Mouse (Mus musculus): Measurements from ENCODE around the gene Zbed5. TPM values are rescaled to one million over a fixed set of nuclear protein-coding genes. Genes with fewer than 3 reads are reported as not detected.
"Not testable (repeated sequence)": the region's sequence is repeated elsewhere in the genome, so short reads cannot be mapped to it uniquely, and the experiment has no call there.

Gene Zbed5
- polyA plus RNA-seq, 1 experiment, result 5.6 TPM

- no peak overlapping the region for H3K4me3 ChIP-seq (ENCODE audit: insufficient read depth, low read length)
- no peaks in the 10 kb centered on the region for H3K4me1 ChIP-seq (ENCODE audit: control insufficient read depth, insufficient read depth, low read length)
- no peak overlapping the region for H3K27ac ChIP-seq (ENCODE audit: insufficient read depth, low read length)
- TF ChIP-seq POLR2A (IDR thresholded peaks at IDR 0.05; ENCODE audit: extremely low read depth, insufficient read depth, low read length), result no peak
- no peak for TF ChIP-seq CTCF (IDR thresholded peaks at IDR 0.05; ENCODE audit: extremely low read depth, insufficient read depth, low read length)
Observed at GRCm38 (mm10) chr5:129924820-129925452, 29.4 kb downstream of the Zbed5 start.

DNA sequence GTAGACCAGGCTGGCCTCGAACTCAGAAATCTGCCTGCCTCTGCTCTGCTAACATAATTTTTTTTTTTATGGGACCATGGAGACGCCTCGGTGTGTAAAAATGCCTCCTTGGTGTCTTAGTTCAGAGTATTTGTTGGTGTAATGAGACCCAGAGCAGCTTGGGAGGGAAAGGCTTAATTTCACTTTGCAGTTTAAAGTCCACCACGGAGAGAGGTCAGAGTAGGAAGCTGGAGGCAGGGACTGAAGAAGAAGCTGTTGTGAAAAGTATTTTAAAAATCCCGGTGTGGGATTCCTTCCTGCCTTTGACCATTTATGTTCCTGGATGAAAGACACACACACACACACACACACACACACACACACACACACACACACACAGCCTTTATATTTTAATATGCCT, 30.4 kb downstream of the Zbed5 start:
- no peak for TF ChIP-seq CTCF (IDR thresholded peaks at IDR 0.05; ENCODE audit: extremely low read depth, insufficient read depth, low read length)
- no peak for TF ChIP-seq POLR2A (IDR thresholded peaks at IDR 0.05; ENCODE audit: extremely low read depth, insufficient read depth, low read length)
- Histone ChIP-seq H3K4me3 (ENCODE audit: insufficient read depth, low read length) (no peak overlapping the region), H3K4me1 (ENCODE audit: control insufficient read depth, insufficient read depth, low read length) (no peaks in the 10 kb centered on the region), H3K27ac (ENCODE audit: insufficient read depth, low read length) (no peak overlapping the region)

DNA sequence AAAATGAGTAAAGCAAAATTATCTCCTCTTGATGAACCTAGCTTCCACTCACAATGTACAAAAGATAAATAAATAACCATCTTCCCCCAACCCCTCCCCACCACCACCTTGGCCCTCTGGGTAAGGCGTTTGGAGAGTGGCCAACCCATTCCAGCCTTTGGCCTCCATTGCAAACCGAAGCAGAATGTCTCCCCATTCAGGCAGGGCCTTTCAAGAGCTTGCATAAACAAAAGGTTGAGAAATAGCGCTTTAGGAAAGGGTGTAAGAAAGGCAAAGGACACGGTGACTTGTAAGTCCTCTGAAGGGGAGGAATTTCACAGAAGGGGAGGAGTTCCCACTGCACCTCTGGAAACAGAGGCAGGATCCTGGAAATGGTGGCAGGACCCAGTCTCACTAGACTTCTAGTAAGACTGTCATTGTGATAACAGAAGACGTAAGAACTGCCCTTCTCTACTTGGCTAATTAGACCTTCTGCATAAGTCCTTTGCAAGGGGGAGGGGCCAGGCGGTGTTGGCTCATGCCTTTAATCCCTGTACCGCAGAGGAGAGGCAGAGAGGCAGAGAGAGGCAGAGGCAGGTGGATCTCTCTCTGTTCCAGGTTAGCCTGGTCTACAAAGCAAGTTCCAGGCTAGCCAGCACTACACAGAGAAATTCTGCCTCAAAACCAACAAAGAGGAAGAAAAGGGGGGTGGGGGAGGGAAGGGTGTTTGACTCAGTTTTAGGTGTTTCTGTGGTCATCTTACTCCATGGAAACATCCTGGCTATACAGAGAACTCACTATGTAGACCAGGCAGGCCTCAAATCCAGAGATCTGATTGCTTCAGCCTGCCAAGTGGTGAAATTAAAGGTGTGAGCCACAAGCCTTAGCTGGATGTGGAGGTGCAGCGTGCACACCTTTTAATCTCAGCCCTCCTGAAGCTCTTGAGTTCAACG, 34.7 kb downstream of the Zbed5 start:
- no peak overlapping the region for H3K27ac ChIP-seq (ENCODE audit: insufficient read depth, low read length)
- H3K4me1 ChIP-seq (ENCODE audit: control insufficient read depth, insufficient read depth, low read length), result no peaks in the 10 kb centered on the region
- TF ChIP-seq CTCF (IDR thresholded peaks at IDR 0.05; ENCODE audit: extremely low read depth, insufficient read depth, low read length) (no peak), POLR2A (IDR thresholded peaks at IDR 0.05; ENCODE audit: extremely low read depth, insufficient read depth, low read length) (no peak)
- no peak overlapping the region for H3K4me3 ChIP-seq (ENCODE audit: insufficient read depth, low read length)

DNA sequence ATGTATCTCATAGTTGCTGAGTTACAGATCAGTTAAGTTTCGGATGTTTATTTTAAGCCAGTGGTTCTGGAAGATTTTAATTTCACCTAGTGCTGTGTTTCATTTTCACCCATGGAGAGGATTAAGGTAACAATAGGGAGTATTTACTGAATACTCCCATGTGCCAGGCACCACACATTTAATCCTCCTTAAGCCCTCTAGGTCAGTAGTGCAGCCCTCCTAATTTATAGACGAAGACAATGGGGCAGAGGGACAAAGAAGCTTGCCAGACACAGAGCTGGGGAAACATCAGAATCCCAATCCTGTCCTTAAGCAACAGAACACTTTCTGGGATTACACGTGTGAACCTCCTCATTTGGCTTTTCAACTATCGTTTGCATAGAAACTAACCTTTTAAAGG, 41.4 kb downstream of the Zbed5 start:
- Histone ChIP-seq H3K4me1 (ENCODE audit: control insufficient read depth, insufficient read depth, low read length) (no peaks in the 10 kb centered on the region), H3K4me3 (ENCODE audit: insufficient read depth, low read length) (no peak overlapping the region), H3K27ac (ENCODE audit: insufficient read depth, low read length) (no peak overlapping the region)
- TF ChIP-seq CTCF (IDR thresholded peaks at IDR 0.05; ENCODE audit: extremely low read depth, insufficient read depth, low read length) (no peak), POLR2A (IDR thresholded peaks at IDR 0.05; ENCODE audit: extremely low read depth, insufficient read depth, low read length) (no peak)

DNA sequence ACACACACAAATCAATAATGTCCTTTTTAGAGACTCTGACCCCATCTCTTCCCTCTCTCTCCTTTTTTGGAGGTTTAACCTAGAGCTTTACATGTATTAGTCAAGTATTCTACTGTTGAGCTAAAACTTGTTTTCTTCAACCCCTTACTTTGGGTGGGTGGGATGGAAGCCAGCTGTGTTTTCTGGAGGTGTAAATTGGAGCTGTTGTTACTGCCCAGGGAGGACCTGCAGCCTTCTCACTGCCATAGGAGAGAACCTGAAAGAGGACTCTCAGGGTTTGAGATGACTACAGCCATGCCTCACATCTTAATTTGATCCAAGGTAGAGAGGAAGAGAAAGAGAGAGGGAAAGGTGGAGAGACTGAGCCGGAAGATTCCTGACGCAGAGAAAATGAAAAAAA, 44.8 kb downstream of the Zbed5 start:
- no peak overlapping the region for H3K4me3 ChIP-seq (ENCODE audit: insufficient read depth, low read length)
- TF ChIP-seq POLR2A (IDR thresholded peaks at IDR 0.05; ENCODE audit: extremely low read depth, insufficient read depth, low read length) (no peak), CTCF (IDR thresholded peaks at IDR 0.05; ENCODE audit: extremely low read depth, insufficient read depth, low read length) (no peak)
- no peaks in the 10 kb centered on the region for H3K4me1 ChIP-seq (ENCODE audit: control insufficient read depth, insufficient read depth, low read length)
- H3K27ac ChIP-seq (ENCODE audit: insufficient read depth, low read length), result no peak overlapping the region

DNA sequence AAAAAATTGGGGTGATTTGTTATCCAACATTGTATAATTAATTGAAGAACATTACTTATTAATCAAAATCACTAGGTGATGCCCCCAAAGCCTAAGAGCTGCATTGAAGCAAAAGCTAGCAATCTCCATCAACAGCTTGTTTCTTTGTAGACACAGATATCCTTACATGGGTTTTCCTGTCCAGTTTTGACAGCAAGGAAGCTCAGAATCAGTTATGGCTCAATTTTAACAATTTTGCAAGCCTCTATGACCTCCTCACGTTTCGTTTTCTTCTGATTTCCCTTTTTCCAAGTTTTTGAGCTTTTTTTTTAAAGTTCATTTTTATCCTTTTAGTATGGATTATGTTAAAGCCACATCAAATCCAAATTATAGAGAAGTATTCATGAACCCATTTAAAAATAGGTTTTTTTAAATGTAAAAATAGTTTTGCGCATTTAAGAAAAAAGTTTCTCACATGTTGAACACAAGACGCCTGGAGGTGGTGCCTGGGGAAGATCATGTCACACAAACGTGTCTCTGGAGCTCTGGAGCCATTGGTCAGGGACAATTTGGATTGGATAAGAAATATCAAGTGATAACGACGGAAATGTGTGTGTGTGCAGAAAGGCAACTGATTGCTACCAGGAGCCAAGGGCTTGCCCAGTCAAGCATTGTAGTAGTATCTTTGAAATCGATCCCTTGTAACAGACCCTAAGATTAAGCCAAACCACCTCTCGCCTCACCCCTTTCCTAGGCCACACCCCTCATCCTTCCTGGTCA, 45.4 kb downstream of the Zbed5 start:
- Histone ChIP-seq H3K4me1 (ENCODE audit: control insufficient read depth, insufficient read depth, low read length) (no peaks in the 10 kb centered on the region), H3K27ac (ENCODE audit: insufficient read depth, low read length) (no peak overlapping the region), H3K4me3 (ENCODE audit: insufficient read depth, low read length) (peak overlapping the region; percentile 39)
- TF ChIP-seq CTCF (IDR thresholded peaks at IDR 0.05; ENCODE audit: extremely low read depth, insufficient read depth, low read length) (no peak), POLR2A (IDR thresholded peaks at IDR 0.05; ENCODE audit: extremely low read depth, insufficient read depth, low read length) (no peak)

DNA sequence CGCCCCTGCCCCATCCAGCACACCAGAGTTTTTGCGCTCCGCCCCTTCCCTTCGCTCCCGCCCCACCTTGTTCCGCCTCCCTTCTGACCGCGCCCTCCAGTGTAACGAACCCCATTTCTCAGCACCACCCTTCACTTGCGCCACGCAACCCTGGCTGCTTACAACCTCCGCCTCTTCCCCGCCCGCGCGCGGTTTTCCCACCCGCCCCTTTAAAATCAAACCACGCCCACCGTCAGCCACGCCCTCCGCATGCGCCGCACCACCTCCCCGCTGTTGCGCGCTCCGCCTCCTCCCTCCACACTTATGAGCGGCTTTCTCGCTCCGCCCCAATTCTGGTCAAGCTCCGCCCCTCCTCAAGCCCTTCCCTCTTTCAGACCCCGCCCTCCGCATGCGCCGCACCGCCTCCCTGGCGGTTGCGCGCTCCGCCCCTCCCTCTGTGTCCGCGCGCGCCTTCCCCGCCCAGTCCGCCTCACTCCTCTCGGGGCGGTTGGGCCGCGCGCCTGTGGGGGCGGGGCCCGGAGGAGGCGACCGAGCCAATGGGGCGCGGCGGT, 46.0 kb downstream of the Zbed5 start, which contains the start of gene Vkorc1l1:
TSS of gene Vkorc1l1 (plus strand) at position 476 of the 551 bp plus-strand sequence.
- no peak within 1 kb of the TSS for H3K27ac ChIP-seq (ENCODE audit: insufficient read depth, low read length)
- TF ChIP-seq CTCF (IDR thresholded peaks at IDR 0.05; ENCODE audit: extremely low read depth, insufficient read depth, low read length), result no peak
- TF ChIP-seq POLR2A (IDR thresholded peaks at IDR 0.05; ENCODE audit: extremely low read depth, insufficient read depth, low read length), result no peak
- H3K4me3 ChIP-seq (ENCODE audit: insufficient read depth, low read length), result peak within 1 kb of the TSS; percentile 45
- H3K4me1 ChIP-seq (ENCODE audit: control insufficient read depth, insufficient read depth, low read length), result no peaks in the 10 kb centered on the region

DNA sequence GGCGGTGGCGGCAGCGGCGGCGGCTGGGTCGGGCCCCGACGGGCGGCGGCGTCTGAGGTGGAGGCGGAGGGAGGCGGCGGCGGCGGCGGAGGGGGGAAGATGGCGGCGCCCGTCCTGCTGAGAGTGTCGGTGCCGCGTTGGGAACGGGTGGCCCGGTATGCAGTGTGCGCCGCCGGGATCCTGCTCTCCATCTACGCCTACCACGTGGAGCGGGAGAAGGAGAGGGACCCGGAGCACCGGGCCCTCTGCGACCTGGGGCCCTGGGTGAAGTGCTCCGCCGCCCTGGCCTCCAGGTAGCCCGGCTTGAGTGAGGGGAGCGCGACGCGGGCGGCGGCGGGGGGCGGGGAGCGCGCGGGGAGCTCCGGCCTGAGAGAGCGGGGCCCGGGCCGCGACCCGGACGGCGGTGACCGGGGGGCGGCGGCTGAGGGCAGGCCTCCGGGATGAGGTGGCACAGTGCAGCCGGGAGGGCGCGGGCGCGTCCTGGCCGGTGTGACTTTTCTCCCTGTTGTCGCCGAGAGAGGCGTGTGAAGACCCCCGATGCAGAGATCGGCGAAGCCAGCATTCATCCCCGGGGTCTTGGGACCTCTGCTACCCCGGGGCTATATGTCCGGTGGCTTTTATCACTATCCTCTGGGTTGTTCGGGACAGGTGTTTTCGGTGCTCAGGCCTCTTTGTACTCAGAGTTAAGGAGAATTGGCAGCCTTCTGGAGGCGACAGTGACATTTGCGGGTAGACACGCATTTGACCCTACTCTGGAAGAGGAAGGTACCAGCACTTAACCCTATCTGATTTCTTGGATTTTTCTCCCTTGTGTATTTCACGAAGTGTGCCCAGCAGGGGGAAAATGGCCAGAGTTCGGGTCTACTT, 46.8 kb downstream of the Zbed5 start:
- H3K4me1 ChIP-seq (ENCODE audit: control insufficient read depth, insufficient read depth, low read length), result not testable (repeated sequence)
- H3K4me3 ChIP-seq (ENCODE audit: insufficient read depth, low read length), result peak overlapping the region; percentile 45

More for the DNA sequence above, 46.8 kb downstream of the Zbed5 start:
- H3K27ac ChIP-seq (ENCODE audit: insufficient read depth, low read length), result not testable (repeated sequence)

Measured in cortical plate, adult 2 months (tissue).